Mouse (Mus musculus): ENCODE data around the gene Entpd1.

- no peak for TF ChIP-seq CTCF (IDR thresholded peaks at IDR 0.05; ENCODE audit: control insufficient read depth, insufficient read depth, low read length)
- TF ChIP-seq POLR2A (IDR thresholded peaks at IDR 0.05; ENCODE audit: borderline replicate concordance, control insufficient read depth, low read depth, low read length): no peak
These were observed 125.4 kb downstream of the Entpd1 start for GRCm38 (mm10) chr19:40737613-40738012.
